Mouse (Mus musculus) myocyte (in vitro differentiated cells): ENCODE data around the gene Traf3. TPM values are rescaled to one million over a fixed set of nuclear protein-coding genes. Genes with fewer than 3 reads are reported as not detected.

ENCODE experiments used
- H3K27me3 ChIP-seq: one replicate; pipeline ENCODE4 v1.6.1; 2011; ENCODE audit not compliant: control insufficient read depth, insufficient read depth, insufficient read length
- H3K36me3 ChIP-seq: one replicate; pipeline ENCODE4 v1.6.1; 2011; ENCODE audit not compliant: control insufficient read depth, insufficient read depth
- H3K4me2 ChIP-seq: one replicate; pipeline ENCODE4 v1.6.1; 2011; ENCODE audit warnings: low read depth, control low read depth
- H3K4me3 ChIP-seq: one replicate; pipeline ENCODE4 v1.5.1; 2011; ENCODE audit warnings: mild to moderate bottlenecking, control low read depth, moderate library complexity
- H3K79me2 ChIP-seq: one replicate; pipeline ENCODE4 v1.6.1; 2011; ENCODE audit not compliant: control insufficient read depth, insufficient read depth
- H3ac ChIP-seq: one replicate; pipeline ENCODE4 v1.6.1; 2011; ENCODE audit not compliant: control insufficient read depth, insufficient read length
- CEBPB ChIP-seq: IDR thresholded peaks from 2 replicates; pipeline ENCODE4 v1.6.1; 2011; ENCODE audit warnings: mild to moderate bottlenecking, moderate library complexity; ENCODE audit not compliant: poor library complexity, insufficient read depth, severe bottlenecking
- E2F4 ChIP-seq: IDR thresholded peaks from one replicate; pipeline ENCODE4 v1.6.1; 2011; ENCODE audit warnings: mild to moderate bottlenecking, control low read depth, moderate library complexity; ENCODE audit not compliant: insufficient read depth
- MAX ChIP-seq: IDR thresholded peaks from one replicate; pipeline ENCODE4 v1.6.1; 2011; ENCODE audit warnings: low read depth, mild to moderate bottlenecking, control low read depth
- MYOD1 ChIP-seq, 3 experiments: IDR thresholded peaks; one replicate each; pipeline ENCODE4 v1.6.1; 2011; ENCODE audit warnings: control low read depth in 2 of 3, low read depth in 2 of 3, mild to moderate bottlenecking in 2 of 3, moderate library complexity in 1 of 3; ENCODE audit not compliant: insufficient read length in 2 of 3, control insufficient read depth in 1 of 3
- MYOG ChIP-seq, 3 experiments: IDR thresholded peaks; one replicate each; pipeline ENCODE4 v1.6.1; 2011; ENCODE audit warnings: control low read depth in 2 of 3, low read depth in 2 of 3, mild to moderate bottlenecking in 2 of 3; ENCODE audit not compliant: insufficient read length in 2 of 3, control insufficient read depth in 1 of 3, insufficient read depth in 1 of 3
- POLR2A ChIP-seq: IDR thresholded peaks from one replicate; pipeline ENCODE4 v1.6.1; 2011; ENCODE audit warnings: low read depth, mild to moderate bottlenecking, control low read depth, moderate library complexity; ENCODE audit not compliant: insufficient read length
- POLR2AphosphoS2 ChIP-seq: IDR thresholded peaks from one replicate; pipeline ENCODE4 v1.6.1; 2011; ENCODE audit warnings: low read depth, control low read depth; ENCODE audit not compliant: insufficient read length
- REST ChIP-seq: IDR thresholded peaks from one replicate; pipeline ENCODE4 v1.6.1; 2011; ENCODE audit warnings: mild to moderate bottlenecking, control low read depth, moderate library complexity; ENCODE audit not compliant: insufficient read depth, insufficient read length
- SRF ChIP-seq: IDR thresholded peaks from one replicate; pipeline ENCODE4 v1.6.1; 2011; ENCODE audit warnings: low read depth; ENCODE audit not compliant: control insufficient read depth, insufficient read length
- TCF12 ChIP-seq: IDR thresholded peaks from one replicate; pipeline ENCODE4 v1.6.1; 2011; ENCODE audit warnings: mild to moderate bottlenecking, control low read depth; ENCODE audit not compliant: poor library complexity, insufficient read depth, severe bottlenecking
- TCF3 ChIP-seq: IDR thresholded peaks from one replicate; pipeline ENCODE4 v1.6.1; 2011; ENCODE audit warnings: low read depth, control low read depth; ENCODE audit not compliant: insufficient read length
- USF1 ChIP-seq: IDR thresholded peaks from one replicate; pipeline ENCODE4 v1.6.1; 2011; ENCODE audit warnings: low read depth, mild to moderate bottlenecking, control low read depth, moderate library complexity
- polyA plus RNA-seq: library from polyadenylated mRNA; unstranded; fragments of >200 nt; fragmentation: generic; extraction: Trizol; gene quantifications from one replicate; pipeline ENCODE4 v1.2.1, GENCODE M21; 2012; ENCODE audit warnings: missing spikeins

Gene Traf3
- polyA plus RNA-seq, 1 experiment: 8.7 TPM

DNA sequence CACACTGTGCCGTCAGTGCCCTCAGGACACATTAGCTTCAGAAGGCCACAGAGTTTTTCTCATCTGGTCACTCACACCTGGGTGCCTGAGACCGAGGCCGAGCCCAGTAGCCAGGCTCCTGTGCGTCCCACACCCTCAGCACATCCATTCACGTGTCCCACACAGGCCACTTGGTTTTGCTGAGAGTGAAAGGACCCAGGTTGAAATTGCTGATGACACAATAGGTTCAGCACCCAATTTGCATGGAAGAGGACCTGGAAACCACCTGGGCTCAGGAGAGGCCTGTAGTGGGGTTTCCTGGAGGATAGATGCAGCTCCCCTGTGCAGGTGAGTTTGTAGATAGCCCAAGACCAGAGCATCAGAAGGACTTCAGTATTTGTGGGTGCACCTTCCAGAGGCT lies 72.2 kb downstream of the Traf3 start:
- Histone ChIP-seq H3K36me3 (peaks cover 10% of the 10 kb centered on the region), H3K4me3 (no peak overlapping the region), H3K27me3 (no peaks in the 10 kb centered on the region), H3K79me2 (no peaks in the 10 kb centered on the region), H3ac (no peak overlapping the region), H3K4me2 (no peak overlapping the region)
- TF ChIP-seq SRF (no peak), USF1 (no peak), TCF12 (no peak), CEBPB (no peak), MYOG (IDR thresholded peaks at IDR 0.05; ENCODE audit: control insufficient read depth in 1 of 3, insufficient read depth in 1 of 3, insufficient read length in 2 of 3, low read depth in 2 of 3) (no peak), TCF3 (no peak), MAX (no peak), POLR2AphosphoS2 (no peak), POLR2A (no peak), MYOD1 (IDR thresholded peaks at IDR 0.05; ENCODE audit: control insufficient read depth in 1 of 3, insufficient read length in 2 of 3, low read depth in 2 of 3) (no peak), REST (no peak), E2F4 (no peak)

DNA sequence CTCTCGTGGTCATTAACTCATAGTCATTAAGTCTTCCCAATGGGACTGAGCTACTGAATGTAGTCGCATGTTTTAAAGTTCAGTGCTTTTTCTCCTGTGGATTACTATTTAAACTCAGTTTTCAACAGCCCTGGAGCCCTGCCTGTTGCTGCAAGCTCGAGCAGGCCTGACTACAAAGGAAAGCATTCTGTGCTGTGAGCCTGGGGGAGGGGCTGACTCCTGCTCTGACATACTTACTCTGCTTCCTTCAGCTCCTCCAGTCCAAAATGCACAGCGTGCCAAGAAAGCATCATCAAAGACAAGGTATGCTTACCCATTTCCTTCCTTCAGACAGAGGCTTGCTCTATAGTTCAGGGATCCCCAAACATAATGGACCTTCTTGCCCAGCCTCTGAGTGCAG lies 72.6 kb downstream of the Traf3 start:
- Histone ChIP-seq H3K36me3 (peaks cover 12% of the 10 kb centered on the region), H3K79me2 (no peaks in the 10 kb centered on the region), H3ac (no peak overlapping the region), H3K4me2 (no peak overlapping the region), H3K4me3 (no peak overlapping the region), H3K27me3 (no peaks in the 10 kb centered on the region)
- no peak for TF ChIP-seq TCF3
- no peak for TF ChIP-seq MYOD1 (IDR thresholded peaks at IDR 0.05; ENCODE audit: control insufficient read depth in 1 of 3, insufficient read length in 2 of 3, low read depth in 2 of 3)
- TF ChIP-seq USF1: no peak
- no peak for TF ChIP-seq POLR2AphosphoS2
- no peak for TF ChIP-seq TCF12
- TF ChIP-seq SRF: no peak
- TF ChIP-seq CEBPB: no peak
- TF ChIP-seq MAX: no peak
- no peak for TF ChIP-seq E2F4
- no peak for TF ChIP-seq POLR2A
- TF ChIP-seq MYOG (IDR thresholded peaks at IDR 0.05; ENCODE audit: control insufficient read depth in 1 of 3, insufficient read depth in 1 of 3, insufficient read length in 2 of 3, low read depth in 2 of 3): no peak
- no peak for TF ChIP-seq REST

DNA sequence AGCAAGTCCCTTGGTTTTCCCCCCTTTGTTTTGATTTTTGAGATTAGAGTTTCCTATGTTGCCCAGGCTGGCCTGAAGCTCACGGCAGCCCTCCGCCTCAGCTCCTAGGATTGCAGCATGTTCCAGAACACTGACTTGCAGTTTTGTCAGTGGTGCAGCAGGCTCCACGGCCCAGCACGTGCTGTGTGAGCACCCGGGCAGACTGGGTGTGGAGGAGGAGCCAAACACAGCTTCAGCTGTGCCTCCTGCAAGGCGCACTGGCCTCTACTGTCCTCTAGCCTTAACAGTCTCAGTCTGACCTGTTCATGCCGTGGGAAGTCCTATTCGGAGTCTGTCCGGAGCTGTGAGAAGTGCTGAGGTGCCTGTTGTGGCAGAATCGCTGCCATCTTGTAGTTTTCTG lies 73.8 kb downstream of the Traf3 start:
- peaks cover 12% of the 10 kb centered on the region for H3K36me3 ChIP-seq
- TF ChIP-seq POLR2AphosphoS2 (no peak), CEBPB (no peak), MYOG (IDR thresholded peaks at IDR 0.05; ENCODE audit: control insufficient read depth in 1 of 3, insufficient read depth in 1 of 3, insufficient read length in 2 of 3, low read depth in 2 of 3) (no peak), E2F4 (no peak), USF1 (no peak), SRF (no peak), POLR2A (no peak), TCF3 (no peak), TCF12 (no peak), MYOD1 (IDR thresholded peaks at IDR 0.05; ENCODE audit: control insufficient read depth in 1 of 3, insufficient read length in 2 of 3, low read depth in 2 of 3) (no peak), REST (no peak), MAX (no peak)

DNA sequence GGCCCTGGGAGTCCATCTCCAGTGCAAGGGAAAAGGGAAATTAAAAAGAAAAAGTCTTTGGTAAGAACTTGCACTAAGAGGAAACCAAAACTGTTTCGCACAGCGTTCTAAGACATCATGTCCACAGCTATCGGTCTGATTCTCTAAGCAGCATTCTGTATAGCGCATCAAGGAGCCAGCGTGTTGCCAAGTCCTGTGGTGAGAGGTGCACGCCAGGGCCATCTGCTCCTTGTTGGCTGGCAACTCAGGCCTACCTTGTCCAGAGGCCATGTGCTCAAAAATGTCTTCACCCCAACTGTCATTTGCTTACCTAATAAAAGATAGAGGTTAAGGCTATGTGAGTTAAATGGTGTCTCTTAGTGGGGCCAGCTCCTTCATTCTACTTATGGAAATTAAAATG lies 75.7 kb downstream of the Traf3 start:
- peaks cover 12% of the 10 kb centered on the region for H3K36me3 ChIP-seq
- H3ac ChIP-seq: no peak overlapping the region
- no peak for TF ChIP-seq REST
- no peak for TF ChIP-seq POLR2A
- TF ChIP-seq CEBPB: no peak
- no peak for TF ChIP-seq MYOG (IDR thresholded peaks at IDR 0.05; ENCODE audit: control insufficient read depth in 1 of 3, insufficient read depth in 1 of 3, insufficient read length in 2 of 3, low read depth in 2 of 3)
- TF ChIP-seq SRF: no peak
- no peak for TF ChIP-seq USF1
- TF ChIP-seq E2F4: no peak
- no peak for TF ChIP-seq POLR2AphosphoS2
- no peak for TF ChIP-seq MAX
- no peak for TF ChIP-seq TCF12
- TF ChIP-seq TCF3: no peak
- no peak for TF ChIP-seq MYOD1 (IDR thresholded peaks at IDR 0.05; ENCODE audit: control insufficient read depth in 1 of 3, insufficient read length in 2 of 3, low read depth in 2 of 3)
- no peaks in the 10 kb centered on the region for H3K27me3 ChIP-seq
- no peak overlapping the region for H3K4me3 ChIP-seq
- H3K4me2 ChIP-seq: no peak overlapping the region
- no peaks in the 10 kb centered on the region for H3K79me2 ChIP-seq

More for the DNA sequence above, 73.8 kb downstream of the Traf3 start:
- Histone ChIP-seq H3ac (no peak overlapping the region), H3K4me3 (no peak overlapping the region), H3K27me3 (no peaks in the 10 kb centered on the region), H3K79me2 (no peaks in the 10 kb centered on the region), H3K4me2 (no peak overlapping the region)

DNA sequence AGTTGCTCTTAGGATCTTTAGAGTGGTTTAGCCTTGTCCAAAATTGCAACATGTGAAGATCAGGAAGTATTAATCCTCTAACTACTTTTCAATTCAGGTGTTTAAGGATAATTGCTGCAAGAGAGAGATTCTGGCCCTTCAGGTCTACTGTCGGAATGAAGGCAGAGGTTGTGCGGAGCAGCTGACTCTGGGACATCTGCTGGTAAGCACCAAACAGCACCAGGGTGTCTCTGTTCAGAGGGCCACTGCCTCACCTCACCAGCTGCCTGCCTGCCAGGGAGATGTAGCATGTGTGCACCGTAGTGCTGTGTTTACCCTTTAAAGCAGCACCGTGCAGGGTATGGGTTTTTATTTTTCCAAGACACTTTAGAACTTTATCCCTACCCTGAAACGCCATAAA lies 76.2 kb downstream of the Traf3 start:
- Histone ChIP-seq H3K27me3 (no peaks in the 10 kb centered on the region), H3K36me3 (peaks cover 12% of the 10 kb centered on the region), H3K4me3 (no peak overlapping the region), H3K79me2 (no peaks in the 10 kb centered on the region), H3ac (no peak overlapping the region), H3K4me2 (no peak overlapping the region)
- TF ChIP-seq USF1: no peak
- no peak for TF ChIP-seq TCF3
- no peak for TF ChIP-seq CEBPB
- no peak for TF ChIP-seq POLR2AphosphoS2
- TF ChIP-seq E2F4: no peak
- TF ChIP-seq SRF: no peak
- no peak for TF ChIP-seq MYOD1 (IDR thresholded peaks at IDR 0.05; ENCODE audit: control insufficient read depth in 1 of 3, insufficient read length in 2 of 3, low read depth in 2 of 3)
- no peak for TF ChIP-seq MAX
- TF ChIP-seq POLR2A: no peak
- no peak for TF ChIP-seq REST
- TF ChIP-seq TCF12: no peak
- TF ChIP-seq MYOG (IDR thresholded peaks at IDR 0.05; ENCODE audit: control insufficient read depth in 1 of 3, insufficient read depth in 1 of 3, insufficient read length in 2 of 3, low read depth in 2 of 3): no peak
